Mouse (Mus musculus) liver, adult 2 months (tissue): ENCODE data around the gene Speg. TPM values are rescaled to one million over a fixed set of nuclear protein-coding genes. Genes with fewer than 3 reads are reported as not detected.
A peak's percentile ranks its signal among the peaks of the same experiment; 100 is the strongest.

Source experiments
- DNase-seq: peaks from one replicate; pipeline ENCODE4 v3.0.0-alpha.2; 2011; ENCODE audit warnings: low read depth, low spot score; ENCODE audit errors: extremely low read depth
- H3K27ac ChIP-seq: fragments of 200-500 bp; replicated peaks from 2 replicates; pipeline ENCODE4 v1.5.1; 2012; ENCODE audit warnings: low read depth, mild to moderate bottlenecking, control low read depth, inconsistent platforms, low read length; ENCODE audit not compliant: insufficient read depth
- H3K27me3 ChIP-seq: fragments of 200-500 bp; 2 replicates; pipeline ENCODE4 v1.6.1; 2012; ENCODE audit warnings: mild to moderate bottlenecking, moderate library complexity, low read length, inconsistent platforms; ENCODE audit not compliant: control insufficient read depth, insufficient read depth
- H3K36me3 ChIP-seq: fragments of 200-500 bp; 2 replicates; pipeline ENCODE4 v1.6.1; 2012; ENCODE audit warnings: low read length, inconsistent platforms; ENCODE audit not compliant: control insufficient read depth, insufficient read depth
- H3K4me1 ChIP-seq: fragments of 200-500 bp; 2 replicates; pipeline ENCODE4 v1.6.1; 2011; ENCODE audit warnings: low read length; ENCODE audit not compliant: control insufficient read depth, insufficient read depth
- H3K4me3 ChIP-seq: fragments of 200-500 bp; 2 replicates; pipeline ENCODE4 v1.5.1; 2011; ENCODE audit warnings: low read depth, mild to moderate bottlenecking, control low read depth, low read length, moderate library complexity; ENCODE audit not compliant: insufficient read depth
- H3K79me2 ChIP-seq: fragments of 200-500 bp; 2 replicates; pipeline ENCODE4 v1.6.1; 2012; ENCODE audit warnings: inconsistent platforms, mild to moderate bottlenecking, low read length, moderate library complexity; ENCODE audit not compliant: control insufficient read depth, insufficient read depth
- H3K9ac ChIP-seq: fragments of 200-500 bp; 2 replicates; pipeline ENCODE4 v1.6.1; 2012; ENCODE audit warnings: low read depth, mild to moderate bottlenecking, control low read depth, inconsistent platforms, low read length
- CTCF ChIP-seq: fragments of 200-500 bp; IDR thresholded peaks from 2 replicates; pipeline ENCODE4 v1.5.1; 2011; ENCODE audit warnings: low read depth, low read length, control low read depth
- POLR2A ChIP-seq: fragments of 200-500 bp; IDR thresholded peaks from 2 replicates; pipeline ENCODE4 v1.6.1; 2011; ENCODE audit warnings: low read length, control low read depth; ENCODE audit not compliant: insufficient read depth; ENCODE audit errors: extremely low read depth
- WGBS: fragments of 180-500 bp; shearing (Covaris S2); methylation state at CpG from one replicate; pipeline ENCODE4 v1.1.7; 2018; 5-methylcytosine and 5-hydroxymethylcytosine counted together
- polyA plus RNA-seq: library from polyadenylated mRNA; depleted of rRNA; stranded (reverse); fragments of >200 nt; gene quantifications from 2 replicates; pipeline ENCODE4 v1.2.3, GENCODE M21; 2012
- total RNA-seq: library from RNA; depleted of rRNA; stranded (reverse); fragments of >200 nt; gene quantifications from 2 replicates; pipeline ENCODE4 v1.2.3, GENCODE M21; 2014

The Speg gene
- total and polyA plus RNA-seq, 2 experiments = 0.55 to 3.4 TPM

DNA sequence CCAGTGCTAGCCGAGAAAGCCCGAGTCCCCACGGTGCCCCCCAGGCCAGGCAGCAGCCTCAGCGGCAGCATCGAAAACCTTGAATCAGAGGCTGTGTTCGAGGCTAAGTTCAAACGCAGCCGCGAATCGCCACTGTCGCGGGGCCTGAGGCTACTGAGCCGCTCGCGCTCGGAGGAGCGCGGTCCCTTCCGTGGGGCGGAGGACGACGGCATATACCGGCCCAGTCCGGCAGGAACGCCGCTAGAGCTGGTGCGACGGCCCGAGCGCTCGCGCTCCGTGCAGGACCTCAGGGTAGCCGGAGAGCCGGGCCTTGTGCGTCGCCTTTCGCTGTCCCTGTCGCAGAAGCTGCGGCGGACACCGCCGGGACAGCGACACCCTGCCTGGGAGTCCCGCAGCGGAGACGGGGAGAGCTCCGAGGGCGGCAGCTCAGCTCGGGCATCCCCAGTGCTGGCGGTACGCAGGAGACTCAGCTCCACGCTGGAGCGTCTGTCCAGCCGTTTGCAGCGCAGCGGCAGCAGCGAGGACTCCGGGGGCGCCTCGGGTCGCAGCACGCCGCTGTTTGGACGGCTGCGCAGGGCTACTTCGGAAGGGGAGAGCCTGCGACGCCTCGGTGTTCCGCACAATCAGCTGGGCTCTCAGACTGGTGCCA lies 47.9 kb downstream of the Speg start:
- DNase-seq = no peak
- WGBS = 2% methylated on average over 71 of the region's 71 CpGs
- TF ChIP-seq CTCF (no peak), POLR2A (no peak)
- H3K36me3 ChIP-seq = no peaks in the 10 kb centered on the region
- no peaks in the 10 kb centered on the region for H3K79me2 ChIP-seq
- no peak overlapping the region for H3K4me3 ChIP-seq
- no peak overlapping the region for H3K9ac ChIP-seq
- H3K27me3 ChIP-seq = peaks cover 18% of the 10 kb centered on the region
- H3K4me1 ChIP-seq = no peaks in the 10 kb centered on the region
- H3K27ac ChIP-seq = no peak overlapping the region

DNA sequence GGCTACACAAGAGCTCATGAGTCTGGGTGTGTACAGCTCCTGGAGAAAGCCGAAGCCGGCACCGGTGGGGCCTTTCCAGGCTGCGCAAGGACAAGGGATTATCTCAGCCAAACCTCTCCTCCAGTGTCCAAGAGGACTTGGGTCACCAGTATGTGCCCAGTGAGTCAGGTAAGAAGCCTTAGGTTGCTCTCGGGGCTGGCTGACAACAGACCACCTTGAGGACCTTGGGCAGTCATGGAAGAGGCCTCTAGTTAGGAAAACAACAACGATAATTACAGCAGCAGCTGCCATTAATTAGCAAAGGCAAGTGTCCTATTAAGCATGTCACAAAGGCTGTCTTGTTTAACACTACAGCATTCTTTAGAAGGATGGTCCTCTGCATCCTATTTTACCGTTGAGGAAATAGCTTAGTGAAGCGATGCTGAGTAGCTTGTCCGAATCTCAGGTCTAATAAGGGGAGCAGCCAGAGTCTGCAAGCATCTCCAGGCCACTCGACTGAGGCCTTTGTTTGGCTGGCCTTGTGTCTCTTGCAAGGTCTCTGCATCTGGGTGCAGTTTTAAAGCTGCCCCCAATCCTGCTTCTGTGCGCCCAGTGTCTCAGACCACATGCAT lies 48.8 kb downstream of the Speg start:
- H3K79me2 ChIP-seq = no peaks in the 10 kb centered on the region
- H3K27ac ChIP-seq = no peak overlapping the region
- H3K4me3 ChIP-seq = no peak overlapping the region
- TF ChIP-seq POLR2A (no peak), CTCF (no peak)
- H3K4me1 ChIP-seq = no peaks in the 10 kb centered on the region
- DNase-seq = no peak
- H3K36me3 ChIP-seq = no peaks in the 10 kb centered on the region
- WGBS = 86% methylated on average over 11 of the region's 11 CpGs
- H3K9ac ChIP-seq = no peak overlapping the region
- H3K27me3 ChIP-seq = peaks cover 18% of the 10 kb centered on the region

DNA sequence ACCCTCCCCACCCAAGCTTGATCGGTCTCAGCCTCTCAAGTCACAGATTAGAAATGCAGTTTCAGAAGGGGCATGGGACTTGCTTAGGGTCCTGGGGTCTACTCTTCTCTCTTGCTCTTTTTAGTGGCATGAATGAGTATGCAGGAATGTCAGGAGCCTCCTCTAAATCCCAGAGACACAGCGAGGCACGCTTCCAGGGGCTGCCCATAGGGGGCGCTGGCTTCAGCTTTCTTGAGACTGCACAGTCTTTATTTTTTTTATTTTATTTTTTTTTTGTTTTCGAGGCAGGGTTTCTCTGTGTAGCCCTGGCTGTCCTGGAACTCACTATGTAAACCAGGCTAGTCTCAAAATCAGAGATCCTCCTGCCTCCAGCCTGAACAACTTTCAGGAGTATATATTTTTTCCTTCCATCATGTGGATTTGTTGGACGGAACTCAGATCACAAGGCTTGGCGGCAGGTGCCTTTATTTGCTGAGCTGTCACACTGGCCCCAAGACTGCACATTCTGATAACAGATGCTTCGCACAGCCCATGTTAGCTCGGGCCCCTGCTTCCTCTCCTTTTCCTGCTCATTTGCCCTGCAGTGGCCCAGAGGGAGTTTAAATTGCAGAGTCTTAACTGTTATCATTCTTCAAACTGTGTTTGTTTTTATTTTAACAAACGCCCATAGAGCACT lies 50.8 kb downstream of the Speg start:
- H3K4me1 ChIP-seq = no peaks in the 10 kb centered on the region
- H3K36me3 ChIP-seq = no peaks in the 10 kb centered on the region
- H3K4me3 ChIP-seq = no peak overlapping the region
- H3K79me2 ChIP-seq = no peaks in the 10 kb centered on the region
- H3K27me3 ChIP-seq = peaks cover 18% of the 10 kb centered on the region
- H3K9ac ChIP-seq = no peak overlapping the region
- no peak for TF ChIP-seq POLR2A
- peak; percentile 79 for TF ChIP-seq CTCF
- WGBS = 36% methylated on average over 10 of the region's 10 CpGs
- no peak for DNase-seq
- no peak overlapping the region for H3K27ac ChIP-seq

DNA sequence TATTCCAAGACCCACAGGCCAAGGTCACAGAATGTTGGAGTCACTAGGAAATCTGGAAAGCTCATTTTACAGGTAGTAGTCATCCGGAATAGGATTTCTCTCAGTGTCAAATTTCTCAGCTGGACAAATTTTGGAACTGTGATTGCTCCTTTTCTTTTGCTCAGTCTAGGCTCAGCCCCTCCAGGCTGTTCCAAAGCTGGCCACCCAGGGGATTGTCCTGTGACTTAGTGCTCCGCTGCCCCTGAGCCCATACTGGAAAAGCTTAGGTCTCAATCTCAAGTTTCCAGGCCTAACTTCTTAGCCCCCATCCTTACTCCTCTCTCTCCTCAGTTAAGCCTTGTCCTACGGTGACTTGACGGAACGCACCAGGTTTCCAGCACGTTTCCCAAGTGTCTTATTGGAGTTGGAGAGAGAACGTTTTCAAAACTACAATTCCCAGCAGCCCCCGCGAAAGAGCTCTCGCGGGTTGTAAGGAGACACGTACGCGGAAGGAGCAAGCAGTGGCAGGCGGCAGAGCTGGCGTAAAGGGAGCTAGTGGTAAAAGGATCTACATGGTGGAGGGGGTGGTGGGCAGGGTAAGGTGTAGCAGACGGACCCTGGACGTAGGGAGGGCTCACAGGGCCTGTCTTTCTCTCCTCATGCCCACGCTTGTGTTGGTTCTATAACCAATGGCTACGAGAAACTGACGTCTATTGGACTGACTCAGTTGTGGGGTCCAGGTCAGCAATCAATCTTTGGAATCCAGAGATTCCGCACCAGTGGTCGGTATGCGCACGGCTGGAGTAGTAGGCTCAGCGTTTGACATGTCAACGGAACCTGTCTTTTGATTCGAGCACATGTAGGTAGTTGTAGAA lies 60.6 kb downstream of the Speg start, which contains the start of gene Gmppa:
Gene Gmppa, plus strand, starts transcription at position 456 of the 854 bp plus-strand sequence.
- peak; percentile 78 for DNase-seq
- H3K27me3 ChIP-seq = no peaks in the 10 kb centered on the region
- 5% methylated on average over 28 of the region's 28 CpGs for WGBS
- peaks cover 6% of the 10 kb centered on the region for H3K4me1 ChIP-seq
- peak within 1 kb of the TSS; percentile 84 for H3K9ac ChIP-seq
- H3K4me3 ChIP-seq = peak within 1 kb of the TSS; percentile 58
- 0 out of 2 replicates have a peak within 1 kb of the TSS, but pooled peaks have one; percentile 13 for H3K27ac ChIP-seq
- H3K79me2 ChIP-seq = no peaks in the 10 kb centered on the region
- TF ChIP-seq CTCF (no peak), POLR2A (peak; percentile 83)
- no peaks in the 10 kb centered on the region; the same call in 1 of the 2 replicates for H3K36me3 ChIP-seq

DNA sequence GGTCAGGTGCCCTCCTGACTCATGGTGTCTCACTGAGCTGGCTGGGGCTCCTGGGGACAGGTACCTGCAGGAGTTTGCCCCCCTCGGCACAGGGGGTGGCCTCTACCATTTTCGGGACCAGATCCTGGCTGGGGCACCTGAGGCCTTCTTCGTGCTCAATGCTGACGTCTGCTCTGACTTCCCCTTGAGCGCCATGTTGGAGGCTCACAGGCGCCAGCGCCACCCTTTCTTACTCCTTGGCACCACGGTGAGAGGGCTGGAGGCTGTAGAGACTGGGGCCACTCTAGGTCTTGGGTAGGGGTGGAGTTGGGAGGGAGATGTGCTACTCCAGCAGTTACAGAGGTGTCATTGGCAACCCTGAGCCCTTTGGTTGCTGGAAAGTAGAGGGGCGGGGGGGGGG lies 63.7 kb downstream of the Speg start:
- 97% methylated on average over 8 of the region's 9 CpGs for WGBS
- no peaks in the 10 kb centered on the region for H3K79me2 ChIP-seq
- no peak overlapping the region for H3K9ac ChIP-seq
- no peak for DNase-seq
- H3K4me1 ChIP-seq = peaks cover 6% of the 10 kb centered on the region
- TF ChIP-seq CTCF (no peak), POLR2A (no peak)
- H3K27me3 ChIP-seq = no peaks in the 10 kb centered on the region
- no peak overlapping the region for H3K4me3 ChIP-seq
- no peaks in the 10 kb centered on the region; the same call in 1 of the 2 replicates for H3K36me3 ChIP-seq
- H3K27ac ChIP-seq = no peak overlapping the region
